In genomic region chr12:78225707-78226518, GRCm38 (mm10) we compare ENCODE assay signal across 8 mouse cellular contexts. TPM values are rescaled to one million over a fixed set of nuclear protein-coding genes. Genes with fewer than 3 reads are reported as not detected.
A peak's percentile ranks its signal among the peaks of the same experiment; 100 is the strongest.
DNase-seq lines count a peak whose midpoint lies in the region; ATAC-seq and TF ChIP-seq lines count a peak whose summit lies in the region.

Gene Gphn, plus strand, starts transcription at chr12:78226379.

- peak within 1 kb of the TSS; percentile 93 for H3K4me3 ChIP-seq in cortical plate, adult 2 months (ENCODE audit: insufficient read depth, low read length)

- peak within 1 kb of the TSS; percentile 79 for H3K27ac ChIP-seq in cortical plate, adult 2 months (ENCODE audit: insufficient read depth, low read length)

- no peak for TF ChIP-seq CTCF in cortical plate, adult 2 months (IDR thresholded peaks at IDR 0.05; ENCODE audit: extremely low read depth, insufficient read depth, low read length)

- peak; percentile 84 for ATAC-seq in activated CD4-positive, CD25-positive, alpha-beta regulatory T cell, adult 4 months
- ATAC-seq in megakaryocyte progenitor cell, adult 5-6 weeks (replicated peaks; ENCODE audit: poor library complexity) = peak; percentile 80

- H3K4me1 ChIP-seq in cortical plate, adult 2 months (ENCODE audit: control insufficient read depth, insufficient read depth, low read length) = peaks cover 2% of the 10 kb centered on the region; the same call in 1 of the 2 replicates

- peak; percentile 77 to 85 for DNase-seq in gastrocnemius, adult 8-10 months (ENCODE audit: low spot score in 2 of 2)
- DNase-seq in hindlimb bud, embryonic 11.5 days (ENCODE audit: extremely low spot score, low read depth, low spot score) = peak; percentile 37
- DNase-seq in left cerebral cortex, adult 9 months (ENCODE audit: low spot score in 2 of 2) = peak; percentile 88 to 92
- peak; percentile 90 for DNase-seq in right cerebral cortex, postnatal 14 days
- DNase-seq in urinary bladder, postnatal 4 days (ENCODE audit: low spot score in 2 of 2) = peak; percentile 85 to 87

- TF ChIP-seq POLR2A in cortical plate, adult 2 months (IDR thresholded peaks at IDR 0.05; ENCODE audit: extremely low read depth, insufficient read depth, low read length) = peak; percentile 70

RNA-seq across cellular contexts. Expression of gene Gphn, which starts in this region (rescaled TPM):
- polyA plus RNA-seq in activated CD4-positive, CD25-positive, alpha-beta regulatory T cell, adult 4 months (2017; shearing (Covaris generic)) = 10 to 100 TPM; 10.7 to 10.9 TPM
- 63.4 and 64.1 TPM in 2 replicates for polyA plus RNA-seq in cortical plate, adult 2 months (2012; rRNA removed)
- 10 to 100 TPM; 31.7 to 37.7 (median 34.3) TPM for total RNA-seq in gastrocnemius, adult 8-10 months (2022)
- total RNA-seq in megakaryocyte progenitor cell, adult 5-6 weeks (2015) = 12.6 and 17.2 TPM in 2 replicates
- 12.7 and 18.5 TPM in 2 replicates for total RNA-seq in megakaryocyte progenitor cell, adult 5-6 weeks (2017)

Comparison
In these comparisons a context has a peak if more than half of its experiments do, and no peak if none do; other contexts are left out.
1. Peak in every context shown above with its lines: DNase-seq, ATAC-seq, H3K4me3 ChIP-seq and H3K27ac ChIP-seq.
2. DNase-seq: peak in every context shown above with its lines; median percentile 90 in left cerebral cortex, adult 9 months; 90 in right cerebral cortex, postnatal 14 days; 86 in urinary bladder, postnatal 4 days; 81 in gastrocnemius, adult 8-10 months; 37 in hindlimb bud, embryonic 11.5 days.